Mouse (Mus musculus): ENCODE results near the gene Sema4b.

GRCm38 (mm10) chr7:80213604-80214003 is 27.0 kb downstream of the Sema4b start:
- TF ChIP-seq CTCF (IDR thresholded peaks at IDR 0.05; ENCODE audit: low read depth) (no peak), EP300 (IDR thresholded peaks at IDR 0.05; ENCODE audit: low read depth) (no peak)

Data from heart, postnatal 0 days (tissue).